7 mouse cellular contexts compared by ENCODE assay signal in the genomic region with DNA sequence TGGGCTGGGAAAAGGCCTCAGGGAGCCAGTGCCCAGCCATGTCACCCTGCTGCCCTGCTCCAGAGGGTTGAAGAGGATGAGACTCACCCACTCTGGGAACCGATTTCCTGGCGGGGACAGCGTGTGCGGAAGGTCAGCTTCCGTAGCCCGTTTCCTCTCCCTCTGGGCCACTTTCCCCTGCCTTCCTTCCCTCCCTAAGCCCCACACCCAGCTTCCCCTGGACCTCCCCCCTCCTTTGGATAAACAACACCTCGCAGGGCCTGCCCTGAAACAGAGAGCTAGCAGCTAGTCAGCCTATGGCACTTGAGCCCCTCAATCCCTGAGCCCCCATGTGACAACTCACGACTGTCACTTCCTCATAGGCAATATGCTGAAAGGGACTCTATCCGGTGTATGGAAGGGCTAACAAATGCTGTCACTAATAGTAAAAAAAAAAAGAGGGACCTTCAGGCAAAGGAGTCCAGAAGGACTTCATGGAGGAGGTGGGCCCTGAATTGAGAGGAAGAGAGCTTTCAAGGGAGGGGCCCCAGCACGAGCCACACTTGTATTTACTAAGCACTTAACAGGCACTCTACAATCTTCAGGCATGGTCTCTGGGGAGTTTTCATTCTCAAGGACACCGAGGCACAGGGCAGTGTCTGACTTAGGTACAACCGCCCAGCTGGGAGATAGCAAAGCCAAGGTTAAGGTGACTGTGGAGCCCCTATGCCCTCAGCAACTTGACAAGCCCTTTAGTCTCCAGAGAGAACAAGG. TPM values are rescaled to one million over a fixed set of nuclear protein-coding genes. Genes with fewer than 3 reads are reported as not detected.
DNase-seq lines count a peak whose midpoint lies in the region; ATAC-seq and TF ChIP-seq lines count a peak whose summit lies in the region.

No protein-coding gene starts in this region.

- DNase-seq in MEL (ENCODE audit: low read depth, low spot score), result no peak
- no peak for DNase-seq in lung, adult 2 months
- DNase-seq in cerebellum, postnatal 10 days, result no peak
- no peak for DNase-seq in spleen, postnatal 10 days (ENCODE audit: low spot score in 2 of 2)
- DNase-seq in thymus, postnatal 0 days (ENCODE audit: low spot score), result no peak

- 0 out of 2 replicates have a peak overlapping the region, but pooled peaks have one; percentile 3 for H3K4me2 ChIP-seq in intestine, postnatal 0 days (replicated peaks; ENCODE audit: low read depth)

- H3K79me2 ChIP-seq in MEL (ENCODE audit: control insufficient read depth, insufficient read depth, low read length, poor library complexity), result no peaks in the 10 kb centered on the region

- ATAC-seq in intestine, postnatal 0 days, result no peak

- no peaks in the 10 kb centered on the region for H3K9me3 ChIP-seq in MEL (replicated peaks; ENCODE audit: insufficient read depth, low read length)
- no peaks in the 10 kb centered on the region for H3K9me3 ChIP-seq in intestine, postnatal 0 days (ENCODE audit: control insufficient read depth)

- WGBS in intestine, postnatal 0 days, result 34% methylated on average over 12 of the region's 12 CpGs
- WGBS in lung, adult 2 months, result 28% methylated on average over 12 of the region's 12 CpGs

- no peak for TF ChIP-seq CTCF in MEL (IDR thresholded peaks at IDR 0.05 in 2 of 3, conservative IDR thresholded peaks at IDR 0.05 in 1 of 3; ENCODE audit: control insufficient read depth in 1 of 3, insufficient read depth in 1 of 3, low read depth in 2 of 3, low read length in 3 of 3, poor library complexity in 1 of 3, severe bottlenecking in 1 of 3)
- TF ChIP-seq CTCF in intestine, postnatal 0 days (IDR thresholded peaks at IDR 0.05; ENCODE audit: low read depth), result no peak
- TF ChIP-seq CTCF in lung, adult 2 months (IDR thresholded peaks at IDR 0.05; ENCODE audit: insufficient read depth, low read length), result no peak

- H3K27me3 ChIP-seq in MEL (ENCODE audit: control insufficient read depth in 1 of 2, insufficient read depth in 2 of 2, low read length in 2 of 2), result no peaks in the 10 kb centered on the region; a peak in 1 of 4 replicates
- H3K27me3 ChIP-seq in intestine, postnatal 0 days (replicated peaks; ENCODE audit: control insufficient read depth, insufficient read depth, low read length), result no peaks in the 10 kb centered on the region

- H3K36me3 ChIP-seq in MEL (ENCODE audit: control insufficient read depth in 1 of 2, insufficient read depth in 2 of 2, low read length in 2 of 2), result no peaks in the 10 kb centered on the region
- peaks cover 45% of the 10 kb centered on the region for H3K36me3 ChIP-seq in intestine, postnatal 0 days (ENCODE audit: control insufficient read depth, insufficient read depth)

- H3K4me3 ChIP-seq in MEL (ENCODE audit: control insufficient read depth in 1 of 2, insufficient read depth in 1 of 2, low read depth in 2 of 2, low read length in 2 of 2), result peak overlapping the region; percentile 24 to 32; a peak in 3 of 4 replicates
- peak overlapping the region; percentile 49 for H3K4me3 ChIP-seq in brown adipose tissue, adult 24 weeks (ENCODE audit: insufficient read depth, low read depth, low read length)
- H3K4me3 ChIP-seq in intestine, postnatal 0 days (ENCODE audit: low read depth, low read length), result no peak overlapping the region
- H3K4me3 ChIP-seq in lung, adult 2 months (replicated peaks; ENCODE audit: extremely low read depth, low read depth, low read length), result peak overlapping the region; percentile 19

- H3K4me1 ChIP-seq in MEL (ENCODE audit: control insufficient read depth in 1 of 2, insufficient read depth in 2 of 2, low read length in 2 of 2), result peaks cover 0 to 3% of the 10 kb centered on the region in 2 experiments; a peak in 1 of 4 replicates
- H3K4me1 ChIP-seq in brown adipose tissue, adult 24 weeks (ENCODE audit: control insufficient read depth, insufficient read depth, insufficient read length, low read length), result peaks cover 6% of the 10 kb centered on the region
- no peaks in the 10 kb centered on the region for H3K4me1 ChIP-seq in intestine, postnatal 0 days (replicated peaks; ENCODE audit: control insufficient read depth, insufficient read depth, low read length)
- peaks cover 16% of the 10 kb centered on the region for H3K4me1 ChIP-seq in lung, adult 2 months (ENCODE audit: control insufficient read depth, insufficient read depth, low read length)

- H3K9ac ChIP-seq in MEL (ENCODE audit: control insufficient read depth, low read depth, low read length, poor library complexity, severe bottlenecking), result peak overlapping the region; percentile 28
- no peak overlapping the region for H3K9ac ChIP-seq in intestine, postnatal 0 days (ENCODE audit: low read depth, low read length)

- no peak overlapping the region for H3K27ac ChIP-seq in MEL (ENCODE audit: control insufficient read depth, low read depth, low read length)
- H3K27ac ChIP-seq in brown adipose tissue, adult 24 weeks (replicated peaks; ENCODE audit: low read depth, low read length), result peak overlapping the region; percentile 74
- H3K27ac ChIP-seq in intestine, postnatal 0 days (ENCODE audit: low read depth, low read length), result peak overlapping the region; percentile 54

- no peak for TF ChIP-seq RAD21 in MEL (IDR thresholded peaks at IDR 0.05; ENCODE audit: low read depth, low read length)

- TF ChIP-seq POLR2A in MEL (IDR thresholded peaks at IDR 0.05; ENCODE audit: control insufficient read depth in 1 of 2, insufficient read depth in 1 of 2, low read depth in 1 of 2, low read length in 2 of 2, poor library complexity in 1 of 2), result no peak
- TF ChIP-seq POLR2A in lung, adult 2 months (IDR thresholded peaks at IDR 0.05; ENCODE audit: borderline replicate concordance, extremely low read depth, low read depth, low read length), result 0 out of 2 replicates have a peak, but pooled peaks have one; percentile 20

- no peak for TF ChIP-seq EP300 in MEL (IDR thresholded peaks at IDR 0.05; ENCODE audit: low read depth in 1 of 2, low read length in 2 of 2)

TF ChIP-seq in MEL, 35 proteins besides CTCF, POLR2A, EP300 and RAD21:
- no peak for TF ChIP-seq ZMIZ1 (IDR thresholded peaks at IDR 0.05; ENCODE audit: low read depth, low read length)
- TF ChIP-seq CHD1 (IDR thresholded peaks at IDR 0.05; ENCODE audit: low read depth, low read length), result no peak
- no peak for TF ChIP-seq NRF1 (IDR thresholded peaks at IDR 0.05; ENCODE audit: insufficient read depth, low read depth, low read length, poor library complexity, severe bottlenecking)
- TF ChIP-seq USF2 (IDR thresholded peaks at IDR 0.05; ENCODE audit: borderline replicate concordance in 1 of 2, insufficient read depth in 1 of 2, low read depth in 1 of 2, low read length in 2 of 2), result no peak
- TF ChIP-seq TAL1 (IDR thresholded peaks at IDR 0.05; ENCODE audit: low read length), result no peak
- TF ChIP-seq HCFC1 (IDR thresholded peaks at IDR 0.05; ENCODE audit: low read depth, low read length), result no peak
- TF ChIP-seq POLR2AphosphoS2 (IDR thresholded peaks at IDR 0.05; ENCODE audit: low read length), result no peak
- no peak for TF ChIP-seq MAZ (IDR thresholded peaks at IDR 0.05; ENCODE audit: low read depth, low read length)
- TF ChIP-seq CHD2 (IDR thresholded peaks at IDR 0.05; ENCODE audit: low read length), result no peak
- no peak for TF ChIP-seq SIN3A (IDR thresholded peaks at IDR 0.05; ENCODE audit: low read length)
- TF ChIP-seq ELF1 (IDR thresholded peaks at IDR 0.05; ENCODE audit: low read depth, low read length), result no peak
- no peak for TF ChIP-seq MAFK (IDR thresholded peaks at IDR 0.05; ENCODE audit: borderline replicate concordance, low read depth, low read length)

RNA-seq across cellular contexts. Expression of a gene that starts 34.6 kb away (rescaled TPM):
- total RNA-seq in MEL (2012; rRNA removed), result 1.3 and 1.4 TPM in 2 replicates
- polyA plus RNA-seq in MEL (2012; ENCODE audit: insufficient read depth in 1 of 2, insufficient read length in 2 of 2, low read depth in 1 of 2, low replicate concordance in 2 of 2, missing spikeins in 1 of 2), result 1 to 10 TPM in 1 of 2 experiments, not detected in 1; 7.5 TPM
- 3.3 and 4.5 TPM in 2 replicates for polyA plus RNA-seq in brown adipose tissue, adult 24 weeks (2012; ENCODE audit: insufficient read depth, insufficient read length, missing spikeins)
- 24.0 and 25.0 TPM in 2 replicates for polyA plus RNA-seq in intestine, postnatal 0 days (2015; fragmentation: Nextera tagmentation; extraction: Ambion mirVana)
- polyA plus RNA-seq in lung, adult 2 months (2012; rRNA removed), result 26.4 and 30.8 TPM in 2 replicates
- polyA plus RNA-seq in thymus, postnatal 0 days (2015; fragmentation: Nextera tagmentation; extraction: Ambion mirVana), result 2.6 and 2.8 TPM in 2 replicates
